Mouse (Mus musculus) limb, embryonic 14.5 days (tissue): ENCODE measurements around the gene Gm20671. TPM values are rescaled to one million over a fixed set of nuclear protein-coding genes. Genes with fewer than 3 reads are reported as not detected.

ENCODE experiments used
- ATAC-seq: fragments of 200-750 bp; cut with Nextera tagmentation; 2 replicates; pipeline ENCODE4 v1.8.0; 2017; ENCODE audit warnings: low read depth, moderate number of reproducible peaks, moderate TSS enrichment; ENCODE audit not compliant: low FRiP score
- DNase-seq: peaks from one replicate; pipeline ENCODE4 v3.0.0-alpha.2; 2015; ENCODE audit warnings: low spot score
- H3K27ac ChIP-seq: fragments of 300-500 bp; sonication (generic); replicated peaks from 2 replicates; pipeline ENCODE4 v1.5.1; 2014; ENCODE audit warnings: low read depth, mild to moderate bottlenecking, low read length, moderate library complexity, mixed read lengths
- H3K27me3 ChIP-seq: fragments of 300-500 bp; sonication (generic); 2 replicates; pipeline ENCODE4 v1.6.1; 2014; ENCODE audit warnings: low read length, mixed read lengths; ENCODE audit not compliant: control insufficient read depth, insufficient read depth
- H3K36me3 ChIP-seq: fragments of 300-500 bp; sonication (generic); 2 replicates; pipeline ENCODE4 v1.6.1; 2014; ENCODE audit warnings: mild to moderate bottlenecking, low read length, moderate library complexity, mixed read lengths; ENCODE audit not compliant: control insufficient read depth, insufficient read depth
- H3K4me1 ChIP-seq: fragments of 300-500 bp; sonication (generic); 2 replicates; pipeline ENCODE4 v1.6.1; 2014; ENCODE audit warnings: antibody characterized with exemption, low read length, mixed read lengths; ENCODE audit not compliant: control insufficient read depth, insufficient read depth
- H3K4me2 ChIP-seq: fragments of 300-500 bp; sonication (generic); replicated peaks from 2 replicates; pipeline ENCODE4 v1.6.1; 2014; ENCODE audit warnings: low read depth, mild to moderate bottlenecking, low read length, moderate library complexity; ENCODE audit not compliant: severe bottlenecking
- H3K4me3 ChIP-seq: fragments of 300-500 bp; sonication (generic); replicated peaks from 2 replicates; pipeline ENCODE4 v1.5.1; 2014; ENCODE audit warnings: low read length
- H3K9ac ChIP-seq: fragments of 300-500 bp; sonication (generic); 2 replicates; pipeline ENCODE4 v1.6.1; 2014; ENCODE audit warnings: mild to moderate bottlenecking, low read depth, low read length, moderate library complexity; ENCODE audit not compliant: severe bottlenecking
- H3K9me3 ChIP-seq: fragments of 300-500 bp; sonication (generic); 2 replicates; pipeline ENCODE4 v1.6.1; 2016; ENCODE audit warnings: low read length; ENCODE audit not compliant: control insufficient read depth
- POLR2A ChIP-seq: fragments of 200-500 bp; IDR thresholded peaks from 2 replicates; pipeline ENCODE4 v1.8.0; 2012; ENCODE audit warnings: inconsistent platforms, mild to moderate bottlenecking, moderate library complexity, borderline replicate concordance; ENCODE audit not compliant: insufficient read depth, insufficient read length; ENCODE audit errors: extremely low read depth
- WGBS: fragments of 180-500 bp; shearing (Covaris S2); extraction: QIAGEN DNeasy Blood & Tissue Kit; methylation state at CpG from one replicate; pipeline ENCODE4 v1.1.7; 2014; 5-methylcytosine and 5-hydroxymethylcytosine counted together
- polyA plus RNA-seq, 2 experiments: library from polyadenylated mRNA; depleted of rRNA in 1 of 2; stranded (reverse) in 1 of 2; unstranded in 1 of 2; fragments of >200 nt; fragmentation: Nextera tagmentation in 1 of 2; extraction: Ambion mirVana in 1 of 2; gene quantifications; 2 replicates each; pipeline versions ENCODE4 v1.2.1 to v1.2.3; 2012 to 2014

Gm20671 gene
- polyA plus RNA-seq, 2 experiments: 1.9 TPM; not detected in 1

- ATAC-seq (no peak), DNase-seq (no peak)
Measured at GRCm38 (mm10) chr5:32717726-32718125, 109.2 kb downstream of the Gm20671 start.

GRCm38 (mm10) chr5:32713703-32714467 lies 113.0 kb downstream of the Gm20671 start:
- H3K9ac ChIP-seq: peak overlapping the region; percentile 65
- H3K4me3 ChIP-seq: peak overlapping the region; percentile 55
- no peaks in the 10 kb centered on the region for H3K27me3 ChIP-seq
- no peaks in the 10 kb centered on the region for H3K36me3 ChIP-seq
- TF ChIP-seq POLR2A: peak; percentile 30; the same call in 1 of the 2 replicates
- H3K4me1 ChIP-seq: peaks cover 6% of the 10 kb centered on the region; the same call in 1 of the 2 replicates
- WGBS: under 1% methylated on average over 55 of the region's 55 CpGs
- DNase-seq: peak; percentile 100
- peak overlapping the region; percentile 83 for H3K27ac ChIP-seq
- peak; percentile 99 for ATAC-seq
- no peaks in the 10 kb centered on the region for H3K9me3 ChIP-seq
- peak overlapping the region; percentile 65 for H3K4me2 ChIP-seq

More at GRCm38 (mm10) chr5:32717726-32718125, 109.2 kb downstream of the Gm20671 start:
- no peak overlapping the region for H3K9ac ChIP-seq
- H3K9me3 ChIP-seq: no peaks in the 10 kb centered on the region
- no peak overlapping the region for H3K27ac ChIP-seq
- 54% methylated on average over 1 of the region's 1 CpGs for WGBS
- H3K4me1 ChIP-seq: peaks cover 5% of the 10 kb centered on the region; the same call in 1 of the 2 replicates
- TF ChIP-seq POLR2A: no peak
- H3K4me2 ChIP-seq: no peak overlapping the region
- no peaks in the 10 kb centered on the region for H3K36me3 ChIP-seq
- no peak overlapping the region for H3K4me3 ChIP-seq
- H3K27me3 ChIP-seq: no peaks in the 10 kb centered on the region

- 19% methylated on average over 2 of the region's 2 CpGs for WGBS
- DNase-seq (no peak), ATAC-seq (no peak)
- Histone ChIP-seq H3K4me2 (peak overlapping the region; percentile 65), H3K27me3 (no peaks in the 10 kb centered on the region), H3K9ac (peak overlapping the region; percentile 65), H3K9me3 (no peaks in the 10 kb centered on the region), H3K4me1 (peaks cover 6% of the 10 kb centered on the region; the same call in 1 of the 2 replicates), H3K27ac (peak overlapping the region; percentile 83), H3K4me3 (peak overlapping the region; percentile 55), H3K36me3 (no peaks in the 10 kb centered on the region)
- no peak for TF ChIP-seq POLR2A
Measured at GRCm38 (mm10) chr5:32713042-32713702, 113.7 kb downstream of the Gm20671 start.

- WGBS: 67% methylated on average over 4 of the region's 4 CpGs
- no peak for TF ChIP-seq POLR2A
- H3K9me3 ChIP-seq: no peaks in the 10 kb centered on the region
- H3K36me3 ChIP-seq: no peaks in the 10 kb centered on the region
- peaks cover 6% of the 10 kb centered on the region; the same call in 1 of the 2 replicates for H3K4me1 ChIP-seq
- DNase-seq: no peak
- ATAC-seq: no peak
- H3K9ac ChIP-seq: no peak overlapping the region
- no peaks in the 10 kb centered on the region for H3K27me3 ChIP-seq
- H3K4me3 ChIP-seq: no peak overlapping the region
- H3K27ac ChIP-seq: no peak overlapping the region
- H3K4me2 ChIP-seq: peak overlapping the region; percentile 65; the same call in 1 of the 2 replicates
Measured at GRCm38 (mm10) chr5:32712221-32713041, 114.5 kb downstream of the Gm20671 start.

GRCm38 (mm10) chr5:32711485-32711884 lies 115.4 kb downstream of the Gm20671 start:
- Histone ChIP-seq H3K4me3 (no peak overlapping the region), H3K4me1 (peaks cover 6% of the 10 kb centered on the region; the same call in 1 of the 2 replicates), H3K36me3 (no peaks in the 10 kb centered on the region), H3K9ac (no peak overlapping the region), H3K27ac (no peak overlapping the region), H3K27me3 (no peaks in the 10 kb centered on the region), H3K4me2 (no peak overlapping the region), H3K9me3 (no peaks in the 10 kb centered on the region)
- DNase-seq (no peak), ATAC-seq (no peak)
- 73% methylated on average over 5 of the region's 5 CpGs for WGBS
- TF ChIP-seq POLR2A: no peak
